8 mouse cellular contexts compared by ENCODE assay signal in genomic region chr5:121398146-121398964, GRCm38 (mm10). TPM values are rescaled to one million over a fixed set of nuclear protein-coding genes. Genes with fewer than 3 reads are reported as not detected.
DNase-seq lines count a peak whose midpoint lies in the region; ATAC-seq and TF ChIP-seq lines count a peak whose summit lies in the region.

No protein-coding gene starts in this region.

- no peaks in the 10 kb centered on the region for H3K36me3 ChIP-seq in kidney, postnatal 0 days (ENCODE audit: insufficient read depth, low read length)
- H3K36me3 ChIP-seq in forebrain, embryonic 11.5 days (ENCODE audit: control insufficient read depth, insufficient read depth, low read length), result no peaks in the 10 kb centered on the region

- H3K27me3 ChIP-seq in kidney, postnatal 0 days (ENCODE audit: insufficient read depth, low read length), result no peaks in the 10 kb centered on the region
- H3K27me3 ChIP-seq in Patski, result no peaks in the 10 kb centered on the region
- H3K27me3 ChIP-seq in forebrain, embryonic 11.5 days (ENCODE audit: control insufficient read depth, insufficient read depth, low read length), result no peaks in the 10 kb centered on the region

- no peak for TF ChIP-seq CTCF in kidney, postnatal 0 days (IDR thresholded peaks at IDR 0.05; ENCODE audit: low read depth)
- no peak for TF ChIP-seq CTCF in Patski (IDR thresholded peaks at IDR 0.05)

- ATAC-seq in kidney, postnatal 0 days (replicated peaks; ENCODE audit: low FRiP score, low read depth), result peak; percentile 73
- ATAC-seq in Patski, result peak; percentile 40
- ATAC-seq in forebrain, embryonic 11.5 days (replicated peaks; ENCODE audit: low FRiP score), result peak; percentile 79

- in situ Hi-C loops in Patski (cut with MboI; ENCODE audit: low pct_unique_long_range_greater_than_20kb), result no loop called here

- H3K4me1 ChIP-seq in kidney, postnatal 0 days (replicated peaks; ENCODE audit: insufficient read depth, low read length), result 0 out of 2 replicates have a peak, but pooled peaks cover 7% of the 10 kb centered on the region
- H3K4me1 ChIP-seq in forebrain, embryonic 11.5 days (replicated peaks; ENCODE audit: control insufficient read depth, insufficient read depth, low read length), result 0 out of 2 replicates have a peak, but pooled peaks cover 2% of the 10 kb centered on the region

- H3K4me2 ChIP-seq in kidney, postnatal 0 days (ENCODE audit: low read length), result peak overlapping the region; percentile 99
- H3K4me2 ChIP-seq in forebrain, embryonic 11.5 days (ENCODE audit: low read depth, low read length, severe bottlenecking), result peak overlapping the region; percentile 88

- DNase-seq in kidney, postnatal 0 days (ENCODE audit: low spot score), result peak; percentile 23
- DNase-seq in kidney, adult 9 months, result no peak
- DNase-seq in Patski (ENCODE audit: low read depth, low spot score), result no peak
- DNase-seq in forebrain, embryonic 11.5 days (ENCODE audit: low spot score), result peak; percentile 80
- DNase-seq in liver, result peak; percentile 29
- peak; percentile 57 for DNase-seq in retina, postnatal 1 day
- DNase-seq in gastrocnemius, postnatal 14 days, result no peak
- DNase-seq in ovary, postnatal 14 days (ENCODE audit: low spot score), result no peak

- under 1% methylated on average over 67 of the region's 67 CpGs for WGBS in kidney, postnatal 0 days
- under 1% methylated on average over 65 of the region's 67 CpGs for WGBS in forebrain, embryonic 11.5 days

- CTCF ChIA-PET in Patski (lab: Charles Lee), result interaction anchor here (0.7 to 1.2 kb wide), 3 partner anchors 9 to 14 kb away, joined by 3 to 4 read pairs (median 4); no protein-coding TSS in a partner anchor

- intact Hi-C loops in gastrocnemius, postnatal 14 days (cut with DNase I; ENCODE audit: low total_unique reads), result no loop called here

- H3K9ac ChIP-seq in kidney, postnatal 0 days (ENCODE audit: low read depth, low read length), result peak overlapping the region; percentile 89
- H3K9ac ChIP-seq in forebrain, embryonic 11.5 days (ENCODE audit: low read length), result peak overlapping the region; percentile 87

- H3K4me3 ChIP-seq in kidney, postnatal 0 days (replicated peaks; ENCODE audit: low read depth, low read length), result peak overlapping the region; percentile 77
- peak overlapping the region; percentile 96 for H3K4me3 ChIP-seq in forebrain, embryonic 11.5 days (ENCODE audit: low read depth, low read length)

- H3K27ac ChIP-seq in kidney, postnatal 0 days, result peak overlapping the region; percentile 76
- peak overlapping the region; percentile 6; the same call in 1 of the 2 replicates for H3K27ac ChIP-seq in forebrain, embryonic 11.5 days (ENCODE audit: low read depth, low read length)

- POLR2A ChIA-PET in Patski (lab: Charles Lee), result interaction anchor here (0.6 to 2.0 kb wide), 2 partner anchors 13 to 16 kb away, joined by 4 to 5 read pairs; no protein-coding TSS in a partner anchor

- no peaks in the 10 kb centered on the region for H3K9me3 ChIP-seq in kidney, postnatal 0 days (replicated peaks; ENCODE audit: low read length)
- H3K9me3 ChIP-seq in forebrain, embryonic 11.5 days (ENCODE audit: control insufficient read depth, low read length), result no peaks in the 10 kb centered on the region

RNA-seq across cellular contexts. Expression of gene Naa25, which starts 0.6 kb away (rescaled TPM):
- polyA plus RNA-seq in kidney, postnatal 0 days (2015; fragmentation: Nextera tagmentation; extraction: Ambion mirVana), result 24.4 and 29.6 TPM in 2 replicates
- 36.3 TPM for polyA plus RNA-seq in Patski (2021)
- polyA plus RNA-seq in forebrain, embryonic 11.5 days (2014; fragmentation: Nextera tagmentation; extraction: Ambion mirVana), result 53.2 and 53.4 TPM in 2 replicates
- 10 to 100 TPM; 19.9 to 20.5 TPM for total RNA-seq in gastrocnemius, postnatal 14 days (2021)

RNA-seq across cellular contexts. Expression of gene Trafd1, which starts 12.9 kb away (rescaled TPM):
- polyA plus RNA-seq in kidney, postnatal 0 days (2015; fragmentation: Nextera tagmentation; extraction: Ambion mirVana), result 47.3 and 54.6 TPM in 2 replicates
- 37.5 TPM for polyA plus RNA-seq in Patski (2021)
- 78.5 and 84.6 TPM in 2 replicates for polyA plus RNA-seq in forebrain, embryonic 11.5 days (2014; fragmentation: Nextera tagmentation; extraction: Ambion mirVana)
- total RNA-seq in gastrocnemius, postnatal 14 days (2021), result 10 to 100 TPM; 34.9 to 35.5 TPM

RNA-seq across cellular contexts. Expression of gene Tmem116, which starts 53.3 kb away (rescaled TPM):
- polyA plus RNA-seq in kidney, postnatal 0 days (2015; fragmentation: Nextera tagmentation; extraction: Ambion mirVana), result 32.7 and 36.8 TPM in 2 replicates
- 2.8 TPM for polyA plus RNA-seq in Patski (2021)
- polyA plus RNA-seq in forebrain, embryonic 11.5 days (2014; fragmentation: Nextera tagmentation; extraction: Ambion mirVana), result 1.4 and 1.9 TPM in 2 replicates
- 1 to 10 TPM; 4.4 to 4.8 TPM for total RNA-seq in gastrocnemius, postnatal 14 days (2021)

RNA-seq across cellular contexts. Expression of gene Erp29, which starts 54.0 kb away (rescaled TPM):
- polyA plus RNA-seq in kidney, postnatal 0 days (2015; fragmentation: Nextera tagmentation; extraction: Ambion mirVana), result 190 and 195 TPM in 2 replicates
- 219 TPM for polyA plus RNA-seq in Patski (2021)
- 119 and 127 TPM in 2 replicates for polyA plus RNA-seq in forebrain, embryonic 11.5 days (2014; fragmentation: Nextera tagmentation; extraction: Ambion mirVana)
- 10 to 100 TPM; 50.7 to 61.3 TPM for total RNA-seq in gastrocnemius, postnatal 14 days (2021)

Comparison
In these comparisons a context has a peak if more than half of its experiments do, and no peak if none do; other contexts are left out.
1. DNase-seq: peak in kidney, postnatal 0 days (single experiment), forebrain, embryonic 11.5 days (single experiment), liver (single experiment) and retina, postnatal 1 day (single experiment); none in kidney, adult 9 months (single experiment), Patski (single experiment), gastrocnemius, postnatal 14 days (single experiment) and ovary, postnatal 14 days (single experiment).
2. Peak in every context shown above with its lines, with median percentiles within 50 percentile points of each other: ATAC-seq.